Mouse (Mus musculus): ENCODE results near the gene Olfr653. TPM values are rescaled to one million over a fixed set of nuclear protein-coding genes. Genes with fewer than 3 reads are reported as not detected.

Olfr653 gene
- polyA plus RNA-seq (2017; shearing (Covaris generic)) = not detected

DNA sequence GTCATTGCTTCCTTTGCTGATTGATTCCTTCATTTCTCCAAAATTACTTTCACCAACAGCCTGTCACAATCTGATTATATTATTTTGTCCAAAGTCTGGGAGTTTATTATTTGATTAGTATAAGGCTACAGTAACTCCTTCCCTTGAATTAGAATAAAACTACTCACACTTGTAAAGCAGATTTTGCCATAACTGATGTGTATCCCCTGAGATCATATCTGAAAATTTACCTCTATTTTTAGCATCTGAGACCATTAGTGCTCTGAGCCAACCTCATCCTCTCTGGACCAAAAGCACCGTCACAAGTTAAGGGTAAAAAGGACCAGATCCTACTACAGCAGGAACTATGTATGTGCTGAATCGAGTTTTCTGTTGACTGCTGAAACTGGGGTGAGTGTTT lies at the start of gene Olfr653:
Gene Olfr653, plus strand, starts transcription at position 301 of the 400 bp plus-strand sequence.

DNA sequence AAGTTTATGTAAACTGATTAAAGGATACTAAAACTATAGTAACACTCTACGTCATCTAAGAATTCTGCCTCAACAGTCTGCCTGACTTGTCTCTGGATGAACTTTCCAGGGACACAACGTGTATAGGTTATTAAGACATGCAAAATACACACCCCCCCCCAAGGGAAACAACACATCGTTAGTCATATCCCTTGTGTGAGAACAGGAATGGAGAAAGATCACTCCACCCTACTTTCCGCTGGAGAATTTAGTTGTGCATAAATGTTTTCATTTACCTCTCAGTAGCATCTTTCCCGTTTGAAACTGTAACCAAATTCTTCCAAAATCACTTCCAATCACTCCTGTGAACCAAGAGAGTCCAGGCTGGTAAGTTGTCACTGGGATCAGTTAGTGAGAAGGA lies 27.3 kb upstream of the Olfr653 start, which contains the start of gene Olfr651:
Gene Olfr651, plus strand, starts transcription at position 301 of the 400 bp plus-strand sequence.

DNA sequence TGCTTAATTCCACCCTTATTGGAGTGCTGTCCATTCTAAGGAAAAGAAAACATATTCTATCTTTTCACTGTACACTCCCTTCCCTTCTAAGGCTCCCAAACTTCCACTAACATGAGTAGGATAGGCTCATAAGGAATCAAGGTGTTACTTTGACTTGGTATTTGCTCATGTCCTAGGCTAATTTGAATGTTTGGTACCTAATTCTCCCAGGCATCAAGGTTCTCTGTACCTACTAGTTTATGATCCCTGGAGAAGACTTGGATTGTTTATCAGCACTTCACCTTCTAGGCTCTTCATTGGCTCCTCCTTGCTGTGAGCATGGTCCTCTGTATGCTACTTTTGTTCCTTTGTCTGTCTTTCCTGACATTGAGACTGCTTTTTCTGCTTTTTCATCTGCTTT lies 16.5 kb upstream of the Olfr653 start, which contains the start of gene Olfr652:
Gene Olfr652, plus strand, starts transcription at position 301 of the 400 bp plus-strand sequence.

DNA sequence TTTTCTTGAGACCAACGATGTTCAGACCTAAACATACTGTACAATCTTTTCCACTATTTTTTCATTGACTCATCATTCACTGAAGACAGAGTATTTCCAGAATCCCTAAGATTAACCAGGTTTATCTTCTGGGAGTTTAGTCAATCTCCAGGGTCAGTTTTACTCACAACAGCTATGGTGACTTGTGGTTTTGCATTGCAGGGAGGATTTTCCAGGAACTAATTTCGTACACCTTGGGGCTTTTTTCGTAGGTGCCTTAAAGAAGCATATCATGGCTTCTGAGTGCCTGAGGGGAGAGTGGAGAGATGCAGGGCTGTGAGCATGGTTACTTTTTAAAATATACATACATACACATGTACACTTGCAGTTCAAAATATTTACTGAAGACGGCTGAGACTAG lies 9.6 kb downstream of the Olfr653 start, which contains the start of gene Olfr654:
Gene Olfr654, plus strand, starts transcription at position 301 of the 400 bp plus-strand sequence.

DNA sequence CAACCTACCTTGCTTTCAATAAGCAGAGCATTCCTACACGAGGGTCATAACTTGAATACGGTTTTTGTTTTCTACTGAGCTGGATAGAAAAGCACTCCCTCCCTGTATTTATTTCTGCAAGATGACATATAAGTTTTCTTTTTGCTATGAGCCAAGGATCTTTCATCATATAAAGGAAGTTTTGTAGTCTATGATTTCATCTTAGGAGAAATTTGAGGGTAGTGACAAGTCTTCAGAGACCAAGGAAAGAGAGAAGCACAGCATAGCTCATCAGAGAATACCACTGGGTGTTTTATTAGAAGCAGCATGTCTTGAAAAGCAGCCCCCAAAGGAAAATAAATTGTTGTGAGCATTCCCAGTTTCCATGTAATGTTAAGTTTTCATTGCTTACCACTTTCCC lies 24.6 kb downstream of the Olfr653 start, which contains the start of gene Olfr655:
Gene Olfr655, minus strand, starts transcription at position 101 of the 400 bp plus-strand sequence.

DNA sequence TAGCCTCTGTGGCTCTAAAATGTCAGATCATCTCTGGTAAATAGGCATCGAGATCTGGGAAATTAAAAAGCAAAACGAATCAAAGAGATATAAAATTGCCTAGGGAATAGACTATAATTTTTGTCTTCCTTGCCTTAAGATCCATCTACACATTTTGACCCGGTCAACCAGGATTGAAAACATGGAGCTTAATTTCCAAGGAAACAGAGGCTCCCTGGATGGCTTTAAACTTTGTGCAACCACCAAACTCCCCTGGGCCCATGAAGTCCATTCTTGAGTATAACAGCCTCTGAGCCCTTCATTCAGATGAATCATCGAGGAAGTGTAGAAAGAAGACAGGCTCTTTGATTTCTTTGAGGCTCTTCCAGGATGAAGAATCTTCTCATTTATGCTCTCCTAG lies 36.5 kb downstream of the Olfr653 start, which contains the start of gene Olfr656:
Gene Olfr656, plus strand, starts transcription at position 301 of the 400 bp plus-strand sequence.

DNA sequence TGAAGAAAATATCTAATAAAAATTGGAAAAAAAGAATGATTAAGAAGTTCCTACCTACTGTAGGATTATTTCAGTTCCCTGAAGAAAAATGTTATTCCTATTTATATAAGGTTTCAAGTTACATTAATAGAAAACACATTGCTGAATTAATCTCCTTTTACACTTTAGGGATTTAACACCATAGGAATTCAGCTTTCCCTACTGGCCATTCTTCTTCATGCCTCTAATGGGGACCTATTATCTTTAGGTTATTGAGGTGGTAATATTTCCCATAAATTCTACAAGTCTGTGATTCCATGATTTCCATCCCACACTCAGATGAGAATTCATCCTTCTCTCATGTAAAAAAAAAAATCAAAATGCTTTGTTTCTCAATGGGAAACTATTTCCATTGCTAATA lies 47.4 kb downstream of the Olfr653 start, which contains the start of gene Olfr657:
Gene Olfr657, plus strand, starts transcription at position 301 of the 400 bp plus-strand sequence.

Other genes starting within 250 kb of the Olfr653 start
- 1.3 TPM for gene Trim34b, start 247.8 kb upstream of the Olfr653 start, polyA plus RNA-seq (2017; shearing (Covaris generic))
- gene Trim12c, start 224.0 kb upstream of the Olfr653 start, polyA plus RNA-seq (2017; shearing (Covaris generic)) = 25.5 TPM
- 1.5 TPM for gene Trim30b, start 207.4 kb upstream of the Olfr653 start, polyA plus RNA-seq (2017; shearing (Covaris generic))
- gene Trim30c, start 176.5 kb upstream of the Olfr653 start, polyA plus RNA-seq (2017; shearing (Covaris generic)) = 1.4 TPM
- 72.6 TPM for gene Trim30a, start 112.1 kb upstream of the Olfr653 start, polyA plus RNA-seq (2017; shearing (Covaris generic))
- gene Trim30d, start 69.5 kb upstream of the Olfr653 start, polyA plus RNA-seq (2017; shearing (Covaris generic)) = 29.7 TPM
- not detected for gene Olfr651, start 27.2 kb upstream of the Olfr653 start, polyA plus RNA-seq (2017; shearing (Covaris generic))
- gene Olfr652, start 16.4 kb upstream of the Olfr653 start, polyA plus RNA-seq (2017; shearing (Covaris generic)) = not detected
- not detected for gene Olfr654, start 9.7 kb downstream of the Olfr653 start, polyA plus RNA-seq (2017; shearing (Covaris generic))
- gene Olfr655, start 24.5 kb downstream of the Olfr653 start, polyA plus RNA-seq (2017; shearing (Covaris generic)) = not detected
- not detected for gene Olfr656, start 36.6 kb downstream of the Olfr653 start, polyA plus RNA-seq (2017; shearing (Covaris generic))
- not detected for gene Olfr657, start 47.5 kb downstream of the Olfr653 start, polyA plus RNA-seq (2017; shearing (Covaris generic))
- not detected for gene Olfr658, start 70.0 kb downstream of the Olfr653 start, polyA plus RNA-seq (2017; shearing (Covaris generic))
- gene Olfr659, start 89.4 kb downstream of the Olfr653 start, polyA plus RNA-seq (2017; shearing (Covaris generic)) = not detected
- not detected for gene Olfr661, start 109.2 kb downstream of the Olfr653 start, polyA plus RNA-seq (2017; shearing (Covaris generic))
- not detected for gene Usp17le, start 200.2 kb downstream of the Olfr653 start, polyA plus RNA-seq (2017; shearing (Covaris generic))